Mouse (Mus musculus) G1E (cell line): ENCODE data around the gene Dscam.

ENCODE experiments used
- CTCF ChIP-seq: IDR thresholded peaks from 2 replicates; pipeline ENCODE4 v1.5.1; 2012; ENCODE audit warnings: low read depth, low read length, inconsistent platforms, mixed read lengths
- GATA1 ChIP-seq: IDR thresholded peaks from 2 replicates; pipeline ENCODE4 v1.6.1; 2012; ENCODE audit warnings: borderline replicate concordance, low read length, inconsistent platforms, mixed read lengths
- GATA2 ChIP-seq: IDR thresholded peaks from 2 replicates; pipeline ENCODE4 v1.6.1; 2012; ENCODE audit warnings: low read depth, low read length, inconsistent platforms, borderline replicate concordance
- POLR2AphosphoS5 ChIP-seq: IDR thresholded peaks from 2 replicates; pipeline ENCODE4 v1.6.1; 2012; ENCODE audit warnings: low read depth, low read length, inconsistent platforms; ENCODE audit not compliant: insufficient replicate concordance
- TAL1 ChIP-seq: conservative IDR thresholded peaks from 2 replicates; pipeline ENCODE4 v1.6.1; 2012; ENCODE audit warnings: low read depth, low read length, inconsistent platforms, mixed read lengths

DNA sequence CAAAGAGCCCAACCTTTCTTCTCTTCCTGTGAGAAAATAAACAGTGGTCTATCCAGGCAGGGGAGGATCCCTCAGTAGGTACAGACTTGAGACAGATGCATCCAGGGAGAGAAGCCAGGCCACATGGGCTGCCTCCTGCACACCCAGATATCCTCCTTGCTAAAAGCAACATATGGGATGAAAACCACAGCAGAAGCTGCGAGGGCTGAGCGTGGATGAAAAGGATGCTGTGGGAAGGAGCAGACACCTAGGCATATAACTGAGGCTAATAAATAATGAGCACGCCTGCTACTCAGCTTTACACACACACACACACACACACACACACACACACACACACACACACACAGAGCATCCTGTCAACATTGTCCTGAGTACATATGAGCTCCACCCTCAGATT, 168.4 kb downstream of the Dscam start:
- TF ChIP-seq CTCF (no peak), GATA1 (no peak), TAL1 (no peak), GATA2 (no peak), POLR2AphosphoS5 (no peak)
